Mouse (Mus musculus) testis, adult 2 months (tissue): ENCODE measurements at regions not wholly inside any gene's neighbourhood (a gene's known extent, or its start where the extent isn't known, plus 50 kb on each side); places are given as distances from the start of the nearest gene placed in this dataset.
"Not testable (repeated sequence)": the region's sequence is repeated elsewhere in the genome, so short reads cannot be mapped to it uniquely, and the experiment has no call there.

ENCODE experiments used
- H3K27ac ChIP-seq: fragments of 200-500 bp; 2 replicates; pipeline ENCODE4 v1.5.1; 2012; ENCODE audit warnings: low read depth, low read length; ENCODE audit not compliant: control insufficient read depth, insufficient read depth
- H3K27me3 ChIP-seq: fragments of 200-500 bp; 2 replicates; pipeline ENCODE4 v1.6.1; 2012; ENCODE audit warnings: mild to moderate bottlenecking, low read length, moderate library complexity; ENCODE audit not compliant: control insufficient read depth, insufficient read depth
- H3K36me3 ChIP-seq: fragments of 200-500 bp; 2 replicates; pipeline ENCODE4 v1.6.1; 2012; ENCODE audit warnings: mild to moderate bottlenecking, low read length; ENCODE audit not compliant: control insufficient read depth, insufficient read depth
- H3K4me1 ChIP-seq: fragments of 200-500 bp; 2 replicates; pipeline ENCODE4 v1.6.1; 2012; ENCODE audit warnings: low read length; ENCODE audit not compliant: control insufficient read depth, insufficient read depth
- H3K4me3 ChIP-seq: fragments of 200-500 bp; 2 replicates; pipeline ENCODE4 v1.5.1; 2012; ENCODE audit warnings: low read depth, mild to moderate bottlenecking, low read length, moderate library complexity, mixed read lengths; ENCODE audit not compliant: control insufficient read depth
- CTCF ChIP-seq: fragments of 200-500 bp; IDR thresholded peaks from 2 replicates; pipeline ENCODE4 v1.5.1; 2012; ENCODE audit warnings: low read depth, mild to moderate bottlenecking, inconsistent platforms, low read length, moderate library complexity; ENCODE audit not compliant: control insufficient read depth, insufficient read depth, insufficient replicate concordance
- POLR2A ChIP-seq: fragments of 200-500 bp; IDR thresholded peaks from 2 replicates; pipeline ENCODE4 v1.6.1; 2012; ENCODE audit warnings: low read depth, mild to moderate bottlenecking, inconsistent platforms, low read length, moderate library complexity; ENCODE audit not compliant: control insufficient read depth

- Histone ChIP-seq H3K4me3 (no peak overlapping the region), H3K27me3 (no peaks in the 10 kb centered on the region), H3K27ac (no peak overlapping the region), H3K4me1 (no peaks in the 10 kb centered on the region), H3K36me3 (no peaks in the 10 kb centered on the region)
- TF ChIP-seq POLR2A (no peak), CTCF (no peak)
These were observed 469.9 kb upstream of the 2610301B20Rik start for GRCm38 (mm10) chr4:10404438-10404837.

GRCm38 (mm10) chr4:10405102-10405501 lies 469.2 kb upstream of the 2610301B20Rik start:
- Histone ChIP-seq H3K36me3 (no peaks in the 10 kb centered on the region), H3K4me3 (no peak overlapping the region), H3K27ac (no peak overlapping the region), H3K27me3 (no peaks in the 10 kb centered on the region), H3K4me1 (no peaks in the 10 kb centered on the region)
- TF ChIP-seq POLR2A (no peak), CTCF (no peak)

- no peaks in the 10 kb centered on the region for H3K27me3 ChIP-seq
- H3K36me3 ChIP-seq, result no peaks in the 10 kb centered on the region
- TF ChIP-seq CTCF (no peak), POLR2A (no peak)
- H3K27ac ChIP-seq, result no peak overlapping the region
- H3K4me1 ChIP-seq, result no peaks in the 10 kb centered on the region
- H3K4me3 ChIP-seq, result no peak overlapping the region
These were observed 460.0 kb upstream of the 2610301B20Rik start for GRCm38 (mm10) chr4:10414274-10414673.

- Histone ChIP-seq H3K27ac (no peak overlapping the region), H3K4me1 (no peaks in the 10 kb centered on the region), H3K27me3 (no peaks in the 10 kb centered on the region), H3K36me3 (no peaks in the 10 kb centered on the region), H3K4me3 (no peak overlapping the region)
- TF ChIP-seq CTCF (no peak), POLR2A (no peak)
These were observed 452.9 kb upstream of the 2610301B20Rik start for GRCm38 (mm10) chr4:10421354-10421753.

- H3K27ac ChIP-seq, result no peak overlapping the region
- TF ChIP-seq CTCF, result no peak
- TF ChIP-seq POLR2A, result no peak
- no peaks in the 10 kb centered on the region for H3K4me1 ChIP-seq
- no peaks in the 10 kb centered on the region for H3K36me3 ChIP-seq
- no peaks in the 10 kb centered on the region for H3K27me3 ChIP-seq
- H3K4me3 ChIP-seq, result no peak overlapping the region
These were observed 439.9 kb upstream of the 2610301B20Rik start for GRCm38 (mm10) chr4:10434438-10434837.

- not testable (repeated sequence) for H3K27ac ChIP-seq, H3K36me3 ChIP-seq, H3K27me3 ChIP-seq, H3K4me3 ChIP-seq, H3K4me1 ChIP-seq
These were observed 434.4 kb upstream of the 2610301B20Rik start for GRCm38 (mm10) chr4:10439921-10440320.

- Histone ChIP-seq H3K36me3 (no peaks in the 10 kb centered on the region), H3K27me3 (no peaks in the 10 kb centered on the region), H3K27ac (no peak overlapping the region), H3K4me3 (no peak overlapping the region), H3K4me1 (no peaks in the 10 kb centered on the region)
- TF ChIP-seq CTCF (no peak), POLR2A (no peak)
These were observed 414.7 kb upstream of the 2610301B20Rik start for GRCm38 (mm10) chr4:10459603-10460002.

GRCm38 (mm10) chr4:10480936-10481335 lies 393.4 kb upstream of the 2610301B20Rik start:
- H3K27ac ChIP-seq, result no peak overlapping the region
- H3K4me1 ChIP-seq, result no peaks in the 10 kb centered on the region
- H3K36me3 ChIP-seq, result no peaks in the 10 kb centered on the region
- H3K4me3 ChIP-seq, result no peak overlapping the region
- no peak for TF ChIP-seq POLR2A
- TF ChIP-seq CTCF, result no peak
- no peaks in the 10 kb centered on the region for H3K27me3 ChIP-seq
